ENCODE assay signal across 8 mouse cellular contexts in the genomic region with DNA sequence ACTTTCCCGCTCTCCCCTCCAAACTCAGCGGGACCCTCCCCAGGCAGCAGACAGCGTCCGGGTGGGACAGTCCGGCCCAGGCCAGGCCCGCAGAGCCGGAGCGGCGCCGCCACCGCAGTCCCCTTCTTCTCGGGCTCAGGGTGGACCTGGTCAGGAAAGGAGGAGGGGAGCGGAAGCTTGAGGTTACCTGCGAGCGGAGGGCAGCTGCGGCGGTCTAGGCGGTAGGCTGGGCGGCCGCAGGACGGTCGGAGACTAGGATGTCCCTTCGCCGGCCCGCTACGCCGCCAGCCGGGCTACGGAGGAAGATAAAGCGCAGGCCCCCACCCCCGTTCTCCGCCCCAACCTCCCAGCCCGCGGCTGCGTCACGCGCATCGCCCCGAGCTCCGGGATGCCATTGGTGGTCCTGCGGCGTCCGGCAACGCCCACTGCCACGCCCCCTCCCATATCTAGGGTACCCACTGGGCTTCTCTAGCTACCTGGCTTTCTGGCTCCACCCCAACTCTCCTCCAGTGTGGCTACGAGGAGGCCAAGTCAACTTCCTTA. TPM values are rescaled to one million over a fixed set of nuclear protein-coding genes. Genes with fewer than 3 reads are reported as not detected.
DNase-seq lines count a peak whose midpoint lies in the region; ATAC-seq and TF ChIP-seq lines count a peak whose summit lies in the region.

A gene (minus strand): TSS at position 371 of the 543 bp plus-strand sequence.

- H3K4me1 ChIP-seq in forebrain, embryonic 16.5 days (replicated peaks; ENCODE audit: control insufficient read depth, insufficient read depth, low read length), result peaks cover 8% of the 10 kb centered on the region
- 0 out of 2 replicates have a peak, but pooled peaks cover 2% of the 10 kb centered on the region for H3K4me1 ChIP-seq in lung, embryonic 14.5 days (ENCODE audit: insufficient read depth)
- H3K4me1 ChIP-seq in olfactory bulb, adult 2 months (ENCODE audit: control insufficient read depth, insufficient read depth, low read length), result peaks cover 7% of the 10 kb centered on the region
- H3K4me1 ChIP-seq in thymus, adult 2 months (replicated peaks; ENCODE audit: control insufficient read depth, insufficient read depth, low read length), result peaks cover 16% of the 10 kb centered on the region

- H3K9ac ChIP-seq in forebrain, embryonic 16.5 days (replicated peaks; ENCODE audit: low read depth, low read length), result peak within 1 kb of the TSS; percentile 79
- H3K9ac ChIP-seq in lung, embryonic 14.5 days, result peak within 1 kb of the TSS; percentile 84

- 0% methylated on average over 41 of the region's 46 CpGs for WGBS in forebrain, embryonic 16.5 days
- WGBS in lung, embryonic 14.5 days, result under 1% methylated on average over 45 of the region's 46 CpGs
- 0% methylated on average over 26 of the region's 46 CpGs for WGBS in olfactory bulb, adult 2 months
- WGBS in thymus, adult 2 months, result under 1% methylated on average over 44 of the region's 46 CpGs

- peak; percentile 54 for TF ChIP-seq CTCF in layer of hippocampus, adult 2 months (conservative IDR thresholded peaks at IDR 0.05)
- TF ChIP-seq CTCF in lung, embryonic 14.5 days (IDR thresholded peaks at IDR 0.05; ENCODE audit: low read depth), result no peak
- no peak for TF ChIP-seq CTCF in olfactory bulb, adult 2 months (IDR thresholded peaks at IDR 0.05; ENCODE audit: insufficient read depth, low read depth, low read length)
- TF ChIP-seq CTCF in thymus, adult 2 months (IDR thresholded peaks at IDR 0.05; ENCODE audit: borderline replicate concordance, control insufficient read depth, extremely low read depth, insufficient read depth, low read length, poor library complexity), result peak; percentile 55; the same call in 1 of the 2 replicates

- peak within 1 kb of the TSS; percentile 77 for H3K4me2 ChIP-seq in forebrain, embryonic 16.5 days (ENCODE audit: low read length)
- peak within 1 kb of the TSS; percentile 70 for H3K4me2 ChIP-seq in lung, embryonic 14.5 days

- intact Hi-C loops in heart, postnatal 36 days (cut with DNase I), result loop anchor here (5.0 kb wide), 1 partner anchor 52 kb away; a partner anchor contains a TSS

- TF ChIP-seq POLR2A in olfactory bulb, adult 2 months (IDR thresholded peaks at IDR 0.05; ENCODE audit: insufficient read depth, low read depth, low read length), result peak; percentile 48; the same call in 1 of the 2 replicates
- TF ChIP-seq POLR2A in thymus, adult 2 months (IDR thresholded peaks at IDR 0.05; ENCODE audit: control insufficient read depth, extremely low read depth, insufficient read depth, low read length, poor library complexity), result 0 out of 2 replicates have a peak, but pooled peaks have one; percentile 38

- peak; percentile 99 for ATAC-seq in forebrain, embryonic 16.5 days
- peak; percentile 96 for ATAC-seq in lung, embryonic 14.5 days (ENCODE audit: insufficient read depth)

- H3K9me3 ChIP-seq in forebrain, embryonic 16.5 days (ENCODE audit: control insufficient read depth, low read length), result peaks cover 6% of the 10 kb centered on the region; the same call in 1 of the 2 replicates
- H3K9me3 ChIP-seq in lung, embryonic 14.5 days (ENCODE audit: low read depth, low read length), result no peaks in the 10 kb centered on the region

- H3K27ac ChIP-seq in forebrain, embryonic 16.5 days (ENCODE audit: low read length), result no peak within 1 kb of the TSS
- H3K27ac ChIP-seq in layer of hippocampus, adult 2 months, result peak within 1 kb of the TSS; percentile 94
- peak within 1 kb of the TSS; percentile 72 for H3K27ac ChIP-seq in lung, embryonic 14.5 days (ENCODE audit: low read depth)
- peak within 1 kb of the TSS; percentile 63 for H3K27ac ChIP-seq in olfactory bulb, adult 2 months (ENCODE audit: insufficient read depth, low read depth, low read length)
- H3K27ac ChIP-seq in thymus, adult 2 months (ENCODE audit: control insufficient read depth, insufficient read depth, low read length), result 0 out of 2 replicates have a peak within 1 kb of the TSS, but pooled peaks have one; percentile 41

- H3K4me3 ChIP-seq in forebrain, embryonic 16.5 days (replicated peaks; ENCODE audit: low read length), result peak within 1 kb of the TSS; percentile 66
- peak within 1 kb of the TSS; percentile 95 for H3K4me3 ChIP-seq in layer of hippocampus, adult 2 months
- peak within 1 kb of the TSS; percentile 59 for H3K4me3 ChIP-seq in lung, embryonic 14.5 days (ENCODE audit: low read depth, low read length)
- H3K4me3 ChIP-seq in olfactory bulb, adult 2 months (ENCODE audit: insufficient read depth, low read depth, low read length), result peak within 1 kb of the TSS; percentile 89
- peak within 1 kb of the TSS; percentile 75 for H3K4me3 ChIP-seq in thymus, adult 2 months (ENCODE audit: control insufficient read depth, insufficient read depth, low read length)

- H3K36me3 ChIP-seq in forebrain, embryonic 16.5 days (ENCODE audit: control insufficient read depth, insufficient read depth), result no peaks in the 10 kb centered on the region
- no peaks in the 10 kb centered on the region for H3K36me3 ChIP-seq in lung, embryonic 14.5 days (ENCODE audit: insufficient read depth)
- no peaks in the 10 kb centered on the region for H3K36me3 ChIP-seq in thymus, adult 2 months (ENCODE audit: control insufficient read depth, insufficient read depth, low read length)

- DNase-seq in ES-CJ7 (ENCODE audit: low read depth, low spot score), result peak; percentile 94
- DNase-seq in cerebellum, adult 11-12 months, result peak; percentile 79
- DNase-seq in heart, postnatal 36 days, result peak; percentile 83 to 85
- DNase-seq in layer of hippocampus, adult 2 months (ENCODE audit: low spot score in 2 of 2), result peak; percentile 83 to 89
- peak; percentile 95 for DNase-seq in lung, embryonic 14.5 days
- DNase-seq in thymus, adult 2 months, result peak; percentile 93

- H3K27me3 ChIP-seq in forebrain, embryonic 16.5 days (replicated peaks; ENCODE audit: control insufficient read depth, insufficient read depth, low read length), result no peaks in the 10 kb centered on the region
- H3K27me3 ChIP-seq in lung, embryonic 14.5 days (ENCODE audit: insufficient read depth, low read length), result no peaks in the 10 kb centered on the region
- no peaks in the 10 kb centered on the region for H3K27me3 ChIP-seq in thymus, adult 2 months (ENCODE audit: control insufficient read depth, insufficient read depth, low read length)

RNA-seq across cellular contexts. Expression of the gene that starts here (rescaled TPM):
- polyA plus RNA-seq in forebrain, embryonic 16.5 days (2015; fragmentation: Nextera tagmentation; extraction: Ambion mirVana), result 10.1 and 16.2 TPM in 2 replicates
- 1 to 10 TPM; 7.9 to 8.9 TPM for total RNA-seq in heart, postnatal 36 days (2021)
- 10 to 100 TPM; 49.3 to 55.9 TPM for total RNA-seq in layer of hippocampus, adult 2 months (2021)
- polyA plus RNA-seq in lung, embryonic 14.5 days (2014; fragmentation: Nextera tagmentation; extraction: Ambion mirVana), result 36.8 and 37.7 TPM in 2 replicates
- polyA plus RNA-seq in olfactory bulb, adult 2 months (2012; ENCODE audit: insufficient read depth, insufficient read length, low replicate concordance, missing spikeins), result 319 TPM in 1 of 2 replicates, not detected in the other
- 103 and 119 TPM in 2 replicates for polyA plus RNA-seq in thymus, adult 2 months (2012; rRNA removed)

Comparison
In these comparisons a context has a peak if more than half of its experiments do, and no peak if none do; other contexts are left out.
1. RNA of the gene that starts here (total RNA-seq): 49.3 to 55.9 TPM in layer of hippocampus, adult 2 months; 7.9 to 8.9 TPM in heart, postnatal 36 days; every median in the first group is over 4 times any median in the second.
2. CTCF ChIP-seq: peak in layer of hippocampus, adult 2 months (single experiment) and thymus, adult 2 months (single experiment); none in lung, embryonic 14.5 days (single experiment) and olfactory bulb, adult 2 months (single experiment).
3. Peak in every context shown above with its lines, with median percentiles within 50 percentile points of each other: DNase-seq and H3K4me3 ChIP-seq.